Mouse (Mus musculus) testis, adult 2 months (tissue): ENCODE results near the gene Ace.

ENCODE experiments used
- CTCF ChIP-seq: fragments of 200-500 bp; IDR thresholded peaks from 2 replicates; pipeline ENCODE4 v1.5.1; 2012; ENCODE audit warnings: low read depth, mild to moderate bottlenecking, inconsistent platforms, low read length, moderate library complexity; ENCODE audit not compliant: control insufficient read depth, insufficient read depth, insufficient replicate concordance
- POLR2A ChIP-seq: fragments of 200-500 bp; IDR thresholded peaks from 2 replicates; pipeline ENCODE4 v1.6.1; 2012; ENCODE audit warnings: low read depth, mild to moderate bottlenecking, inconsistent platforms, low read length, moderate library complexity; ENCODE audit not compliant: control insufficient read depth

GRCm38 (mm10) chr11:105952111-105952510 is 15.6 kb upstream of the Ace start:
- TF ChIP-seq CTCF: no peak
- TF ChIP-seq POLR2A: no peak
